Mouse (Mus musculus) E14TG2a.4 (cell line): ENCODE data around the gene Lrrc26.

Source experiments
- H3K27me3 ChIP-seq: 2 replicates; pipeline ENCODE4 v1.6.1; 2014; ENCODE audit warnings: low read length, control low read depth; ENCODE audit not compliant: insufficient read depth
- H3K36me3 ChIP-seq: 2 replicates; pipeline ENCODE4 v1.6.1; 2014; ENCODE audit warnings: low read length, control low read depth; ENCODE audit not compliant: insufficient read depth
- H3K4me1 ChIP-seq: replicated peaks from 2 replicates; pipeline ENCODE4 v1.6.1; 2014; ENCODE audit warnings: low read depth, low read length, control low read depth
- H3K4me3 ChIP-seq: replicated peaks from 2 replicates; pipeline ENCODE4 v1.5.1; 2014; ENCODE audit warnings: mild to moderate bottlenecking, low read length
- H3K9me3 ChIP-seq: 2 replicates; pipeline ENCODE4 v1.6.1; 2014; ENCODE audit warnings: low read length, control low read depth
- CTCF ChIP-seq: conservative IDR thresholded peaks from 2 replicates; pipeline ENCODE4 v1.5.1; 2014; ENCODE audit warnings: low read length
- NANOG ChIP-seq: IDR thresholded peaks from 2 replicates; pipeline ENCODE4 v1.6.1; 2014; ENCODE audit warnings: borderline replicate concordance, low read length, mixed read lengths
- POU5F1 ChIP-seq: IDR thresholded peaks from 2 replicates; pipeline ENCODE4 v1.6.1; 2014; ENCODE audit warnings: low read length, borderline replicate concordance

The Lrrc26 gene

DNA sequence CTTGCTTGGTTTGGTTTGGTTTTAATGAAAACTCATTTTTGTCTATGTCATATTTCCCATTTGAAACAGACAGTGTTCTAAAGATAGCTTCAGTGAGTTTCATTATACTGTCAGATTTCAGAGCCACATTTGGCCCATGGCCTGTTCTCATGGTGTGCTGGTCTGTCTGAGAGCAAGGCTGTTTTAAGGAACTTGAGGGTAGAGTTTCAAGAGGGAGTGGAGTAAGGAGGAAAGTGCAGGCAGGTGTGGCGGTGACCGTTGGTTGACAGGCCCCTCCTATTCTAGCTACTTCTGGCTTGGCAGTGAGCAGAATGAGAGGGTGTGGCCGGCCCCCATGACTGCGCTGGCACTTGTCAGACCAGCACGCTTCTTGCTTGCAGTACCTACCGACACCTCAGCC lies 48.6 kb downstream of the Lrrc26 start:
- no peak overlapping the region for H3K4me3 ChIP-seq
- H3K4me1 ChIP-seq: peaks cover 23% of the 10 kb centered on the region
- no peaks in the 10 kb centered on the region for H3K27me3 ChIP-seq
- no peaks in the 10 kb centered on the region for H3K9me3 ChIP-seq
- H3K36me3 ChIP-seq: peaks cover 92% of the 10 kb centered on the region
- TF ChIP-seq NANOG: no peak
- TF ChIP-seq CTCF: no peak
- no peak for TF ChIP-seq POU5F1
